Mouse (Mus musculus): ENCODE data around the gene Olfr263. TPM values are rescaled to one million over a fixed set of nuclear protein-coding genes. Genes with fewer than 3 reads are reported as not detected.

The Olfr263 gene
- total RNA-seq, 2 experiments from 2014 or later, result not detected

DNA sequence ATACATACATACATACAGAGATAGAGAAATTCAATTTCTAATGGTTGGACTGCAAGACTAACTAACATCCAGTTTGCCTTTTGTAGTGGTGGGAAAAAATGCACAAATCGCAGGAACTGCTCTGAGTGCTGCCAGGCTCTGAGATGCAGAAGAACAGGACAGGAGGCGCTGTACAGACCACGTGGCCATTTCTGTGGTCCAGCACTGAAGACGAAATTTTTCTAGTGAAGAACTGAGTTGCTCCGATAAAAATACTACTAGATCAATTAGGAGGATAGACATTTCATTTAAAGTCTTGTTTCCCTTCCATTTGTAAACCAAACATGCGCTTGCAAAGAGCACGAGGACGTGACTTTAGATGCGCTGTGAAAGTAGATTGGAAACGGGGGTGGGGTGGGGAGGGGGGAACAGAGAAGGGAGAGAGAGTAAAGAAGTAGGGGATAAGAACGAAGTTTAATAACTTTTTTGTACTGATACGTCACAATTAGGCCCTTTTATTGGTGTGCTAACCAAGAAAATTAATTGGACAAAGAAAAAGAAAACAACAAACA, 42.2 kb downstream of the Olfr263 start:
- DNase-seq (ENCODE audit: low spot score in 2 of 2), result peak in 1 of 2 experiments; percentile 27

GRCm38 (mm10) chr13:21172241-21173027, 43.0 kb downstream of the Olfr263 start:
- H3K4me3 ChIP-seq, result peak overlapping the region; percentile 55
- H3K27ac ChIP-seq, result peak overlapping the region; percentile 68; the same call in 1 of the 2 replicates
- peak; percentile 76 to 77 for DNase-seq (ENCODE audit: low spot score in 2 of 2)
- TF ChIP-seq CTCF (conservative IDR thresholded peaks at IDR 0.05), result peak; percentile 24; the same call in 1 of the 2 replicates

More for the DNA sequence above, 42.2 kb downstream of the Olfr263 start:
- Histone ChIP-seq H3K4me3 (peak overlapping the region; percentile 55), H3K27ac (peak overlapping the region; percentile 39; the same call in 1 of the 2 replicates)
- TF ChIP-seq CTCF (conservative IDR thresholded peaks at IDR 0.05), result peak; percentile 48

- peak overlapping the region; percentile 55 for H3K4me3 ChIP-seq
- no peak for TF ChIP-seq CTCF (conservative IDR thresholded peaks at IDR 0.05)
- peak in 1 of 2 experiments; percentile 67 for DNase-seq (ENCODE audit: low spot score in 2 of 2)
- H3K27ac ChIP-seq, result peak overlapping the region; percentile 68
Measured at GRCm38 (mm10) chr13:21173072-21173471, 43.6 kb downstream of the Olfr263 start.

DNA sequence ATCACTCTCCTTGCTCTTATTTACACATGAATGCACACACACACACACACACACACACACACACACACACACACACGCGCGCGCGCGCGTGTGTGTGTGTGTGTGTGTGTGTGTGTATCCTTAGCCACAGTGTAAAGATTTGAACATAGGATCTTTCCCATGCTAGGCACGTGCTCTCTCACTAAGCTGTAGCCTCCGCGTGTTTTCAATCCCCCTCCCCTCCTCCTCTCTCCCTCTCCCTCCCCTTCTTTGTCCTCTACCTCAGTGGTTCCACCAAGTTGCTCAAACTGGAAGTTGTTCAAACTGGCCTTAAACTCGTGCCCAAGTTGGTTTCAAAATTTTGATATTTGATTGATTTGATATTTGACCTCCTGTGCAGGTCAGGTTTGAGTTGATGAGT, 47.3 kb downstream of the Olfr263 start:
- no peak overlapping the region for H3K4me3 ChIP-seq
- DNase-seq (ENCODE audit: low spot score in 2 of 2), result no peak
- TF ChIP-seq CTCF (conservative IDR thresholded peaks at IDR 0.05), result no peak
- H3K27ac ChIP-seq, result no peak overlapping the region

GRCm38 (mm10) chr13:21177657-21178056, 48.2 kb downstream of the Olfr263 start:
- TF ChIP-seq CTCF (conservative IDR thresholded peaks at IDR 0.05), result 0 out of 2 replicates have a peak, but pooled peaks have one; percentile 9
- no peak for DNase-seq (ENCODE audit: low spot score in 2 of 2)
- H3K27ac ChIP-seq, result no peak overlapping the region

GRCm38 (mm10) chr13:21178364-21178763, 48.9 kb downstream of the Olfr263 start:
- Histone ChIP-seq H3K27ac (no peak overlapping the region), H3K4me3 (no peak overlapping the region)
- no peak for TF ChIP-seq CTCF (conservative IDR thresholded peaks at IDR 0.05)
- DNase-seq (ENCODE audit: low spot score in 2 of 2), result no peak

More at GRCm38 (mm10) chr13:21177657-21178056, 48.2 kb downstream of the Olfr263 start:
- no peak overlapping the region for H3K4me3 ChIP-seq

DNA sequence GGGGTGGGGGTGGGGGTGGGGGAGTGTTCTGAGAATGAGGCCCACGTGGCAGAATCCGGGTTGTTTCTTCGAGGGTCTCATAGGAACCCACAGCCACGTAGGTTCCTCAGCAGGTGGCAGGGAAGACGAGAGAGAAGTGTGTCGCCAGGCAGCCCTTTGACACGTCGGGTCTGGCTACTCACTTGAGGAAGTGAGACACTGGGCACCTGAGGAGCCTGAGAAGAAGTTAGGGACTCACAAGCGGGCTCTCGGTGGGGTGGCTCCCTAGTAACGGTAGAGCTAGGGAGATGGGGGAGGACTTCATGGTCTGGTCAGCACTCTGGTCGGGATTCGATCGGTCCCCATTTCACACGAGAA, 49.9 kb downstream of the Olfr263 start, which contains the start of gene Trim27:
Gene Trim27 (plus strand): TSS at position 79 of the 357 bp plus-strand sequence.
- Histone ChIP-seq H3K4me3 (peak within 1 kb of the TSS; percentile 87), H3K27ac (peak within 1 kb of the TSS; percentile 92)
- no peak for TF ChIP-seq CTCF (conservative IDR thresholded peaks at IDR 0.05)
- DNase-seq (ENCODE audit: low spot score in 2 of 2), result no peak

DNA sequence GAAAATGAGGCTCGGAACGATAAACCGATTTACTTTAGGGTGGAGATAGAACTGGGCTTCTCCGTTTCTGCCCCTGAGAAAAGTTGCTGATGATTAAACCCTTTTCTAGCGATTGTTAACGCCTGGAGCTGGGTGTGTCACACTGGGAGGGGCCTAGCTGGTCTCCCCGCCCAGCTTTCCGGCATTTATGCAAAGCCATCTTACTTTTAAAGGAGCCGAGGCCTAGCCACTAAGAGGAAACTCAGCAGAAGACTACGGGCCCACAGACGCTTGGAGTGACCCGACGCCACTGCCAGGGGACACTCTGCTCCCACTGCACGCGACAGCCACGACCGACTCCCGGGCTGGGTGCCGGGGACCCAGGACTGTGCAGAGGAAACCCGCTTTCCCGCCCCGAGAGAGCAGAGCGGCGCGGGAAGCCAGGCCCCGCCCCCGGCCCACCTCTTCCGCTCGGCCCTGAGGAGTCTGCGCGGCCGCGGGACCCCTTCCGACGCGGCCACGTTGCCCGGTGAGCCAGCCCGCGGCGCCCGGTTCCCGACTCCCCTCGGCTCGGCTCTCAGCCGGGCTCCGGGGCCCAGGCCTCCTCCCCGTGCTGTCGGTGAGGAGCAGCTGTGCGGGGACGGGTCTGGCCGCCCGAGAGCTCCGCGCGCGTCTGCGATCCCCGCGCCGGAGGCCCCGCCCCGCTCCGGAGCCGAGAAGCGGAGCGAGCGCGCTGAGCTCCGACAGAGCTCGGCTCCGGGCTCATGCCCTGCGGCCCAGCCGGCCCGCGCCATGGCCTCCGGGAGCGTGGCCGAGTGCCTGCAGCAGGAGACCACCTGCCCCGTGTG, 50.5 kb downstream of the Olfr263 start:
- DNase-seq (ENCODE audit: low spot score in 2 of 2), result peak; percentile 73 to 89
- H3K4me3 ChIP-seq, result peak overlapping the region; percentile 87
- no peak for TF ChIP-seq CTCF (conservative IDR thresholded peaks at IDR 0.05)
- H3K27ac ChIP-seq, result peak overlapping the region; percentile 92

DNA sequence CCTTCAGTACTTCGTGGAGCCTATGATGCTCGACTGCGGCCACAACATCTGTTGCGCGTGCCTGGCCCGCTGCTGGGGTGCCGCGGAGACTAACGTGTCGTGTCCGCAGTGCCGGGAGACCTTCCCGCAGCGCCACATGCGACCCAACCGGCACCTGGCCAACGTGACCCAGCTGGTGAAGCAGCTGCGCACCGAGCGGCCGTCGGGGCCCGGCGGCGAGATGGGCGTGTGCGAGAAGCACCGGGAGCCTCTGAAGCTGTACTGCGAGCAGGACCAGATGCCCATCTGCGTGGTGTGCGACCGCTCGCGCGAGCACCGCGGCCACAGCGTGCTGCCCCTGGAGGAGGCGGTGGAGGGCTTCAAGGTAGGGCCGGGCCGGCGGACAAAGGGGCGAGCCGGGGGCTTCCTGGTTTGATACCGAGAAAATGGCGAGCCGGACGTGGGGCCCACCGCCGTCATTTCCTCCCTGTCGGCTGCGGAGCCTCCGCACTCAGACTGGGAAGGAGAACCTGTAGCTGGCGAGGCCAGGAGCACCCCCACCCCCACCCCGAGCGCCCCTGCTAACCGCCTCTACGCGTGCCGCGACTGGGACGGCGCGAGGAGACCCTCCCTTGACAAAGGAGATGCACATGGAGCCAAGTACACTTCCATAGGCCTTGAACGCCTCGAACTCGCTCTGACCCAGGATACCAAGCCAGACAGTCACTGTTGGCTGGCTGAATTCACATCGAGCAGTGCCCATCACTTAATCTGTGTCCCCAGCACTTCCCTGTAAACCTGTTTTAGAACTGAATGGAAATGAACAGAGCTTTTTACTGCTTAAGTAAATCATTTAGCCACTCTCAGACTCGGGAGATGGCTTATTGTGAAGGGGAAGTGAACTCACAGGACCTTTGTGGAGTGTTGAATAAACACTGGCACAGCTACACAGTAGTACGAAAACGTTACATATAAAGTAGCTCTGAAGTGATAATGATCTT, 51.4 kb downstream of the Olfr263 start:
- peak overlapping the region; percentile 92 for H3K27ac ChIP-seq
- no peak for TF ChIP-seq CTCF (conservative IDR thresholded peaks at IDR 0.05)
- peak in 1 of 2 experiments; percentile 38 for DNase-seq (ENCODE audit: low spot score in 2 of 2)

DNA sequence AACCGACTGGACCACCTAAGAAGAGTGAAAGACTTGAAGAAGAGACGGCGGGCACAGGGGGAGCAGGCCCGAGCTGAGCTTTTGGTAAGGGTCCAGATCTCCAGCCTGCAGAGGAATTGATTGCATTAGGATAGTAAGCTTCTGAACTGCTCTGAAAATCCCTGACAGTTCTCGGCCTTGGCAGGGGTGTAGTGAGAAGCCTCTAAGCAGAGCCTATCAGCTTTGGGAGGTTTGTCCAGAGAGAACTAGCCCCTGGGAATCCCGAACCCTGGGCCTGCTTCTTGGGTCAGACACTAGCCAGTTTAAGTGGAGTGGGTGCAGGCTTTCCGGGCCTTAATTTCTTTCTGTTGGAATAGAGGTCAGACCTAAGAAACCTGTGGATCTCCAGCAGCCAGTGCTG, 52.6 kb downstream of the Olfr263 start:
- H3K27ac ChIP-seq, result no peak overlapping the region
- TF ChIP-seq CTCF (conservative IDR thresholded peaks at IDR 0.05), result no peak
- H3K4me3 ChIP-seq, result no peak overlapping the region; the same call in 1 of the 2 replicates
- no peak for DNase-seq (ENCODE audit: low spot score in 2 of 2)

More for the DNA sequence above, 51.4 kb downstream of the Olfr263 start:
- H3K4me3 ChIP-seq, result peak overlapping the region; percentile 87

DNA sequence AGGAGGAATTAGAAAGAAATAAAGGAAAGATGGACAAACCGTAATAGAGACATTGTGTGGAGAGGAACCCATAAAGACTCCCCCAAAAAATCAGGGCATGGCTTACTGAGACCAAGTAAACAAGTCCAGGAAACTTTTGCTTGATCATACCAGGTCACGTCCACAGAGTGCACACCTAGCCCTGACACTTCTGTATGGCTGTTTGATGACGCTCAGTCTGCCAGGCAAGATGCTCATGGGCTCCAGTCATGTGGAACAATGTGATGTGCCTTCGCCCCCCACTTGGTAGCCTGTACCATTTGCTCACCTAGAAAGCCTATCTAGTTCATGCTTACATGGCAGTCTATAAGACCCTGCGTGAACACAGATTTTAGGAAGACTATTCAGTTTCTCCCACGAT, 53.6 kb downstream of the Olfr263 start:
- H3K27ac ChIP-seq, result no peak overlapping the region
- no peak for DNase-seq (ENCODE audit: low spot score in 2 of 2)
- TF ChIP-seq CTCF (conservative IDR thresholded peaks at IDR 0.05), result no peak
- no peak overlapping the region for H3K4me3 ChIP-seq

DNA sequence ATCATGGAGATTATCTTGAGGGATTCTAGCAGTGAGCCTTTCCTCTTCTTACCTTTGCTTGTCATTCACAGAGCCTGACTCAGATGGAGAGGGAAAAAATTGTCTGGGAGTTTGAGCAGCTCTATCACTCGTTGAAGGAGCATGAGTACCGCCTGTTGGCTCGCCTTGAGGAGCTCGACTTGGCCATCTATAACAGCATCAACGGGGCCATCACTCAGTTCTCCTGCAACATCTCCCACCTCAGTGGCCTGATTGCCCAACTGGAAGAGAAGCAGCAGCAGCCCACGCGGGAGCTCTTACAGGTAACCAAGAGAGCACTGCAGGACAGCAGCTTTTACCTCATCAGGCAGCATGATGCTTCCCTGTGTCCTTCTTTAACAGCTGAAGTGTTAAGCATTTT, 54.2 kb downstream of the Olfr263 start:
- TF ChIP-seq CTCF (conservative IDR thresholded peaks at IDR 0.05), result no peak
- no peak for DNase-seq (ENCODE audit: low spot score in 2 of 2)
- H3K4me3 ChIP-seq, result no peak overlapping the region
- H3K27ac ChIP-seq, result no peak overlapping the region

All from layer of hippocampus, adult 2 months (tissue).